In the genomic region with DNA sequence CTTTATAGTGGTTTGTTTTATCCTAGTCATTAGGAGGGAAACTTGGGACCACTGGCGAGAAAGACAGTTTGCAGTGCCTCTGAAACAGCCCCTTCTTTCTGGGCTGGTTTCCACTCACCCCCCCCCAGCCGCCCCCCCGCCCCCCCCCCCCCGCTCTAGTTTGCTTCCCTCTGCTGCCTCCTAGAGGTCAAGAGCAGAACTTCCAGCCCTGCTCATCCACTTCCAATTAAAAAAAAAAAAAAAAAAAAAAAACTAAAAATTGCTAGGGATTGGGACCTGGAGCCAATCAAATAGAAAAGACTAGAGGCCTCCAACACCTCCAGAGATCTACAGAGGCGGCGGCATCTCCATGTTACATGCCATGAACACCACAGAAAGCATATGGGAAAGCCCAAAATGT, we compare ENCODE assay signal across 11 mouse cellular contexts. TPM values are rescaled to one million over a fixed set of nuclear protein-coding genes. Genes with fewer than 3 reads are reported as not detected.
DNase-seq lines count a peak whose midpoint lies in the region; ATAC-seq lines count a peak whose summit lies in the region.
"Had no signal": no experiment of that assay in that cellular context is flagged by ENCODE, and none has a peak within 500 bp of the region (broad histone marks: within the 10 kb centered on the region; RNA-seq: fewer than 3 reads in every experiment).

No protein-coding gene starts in this region.

- 0 out of 2 replicates have a peak, but pooled peaks cover 2% of the 10 kb centered on the region for H3K4me1 ChIP-seq in hindbrain, embryonic 11.5 days (replicated peaks; ENCODE audit: control insufficient read depth, insufficient read depth, low read length)
- H3K4me1 ChIP-seq in hindbrain, embryonic 12.5 days: peaks cover 16% of the 10 kb centered on the region

- no peak overlapping the region for H3K4me3 ChIP-seq in hindbrain, embryonic 11.5 days (ENCODE audit: low read depth, low read length)
- no peak overlapping the region for H3K4me3 ChIP-seq in hindbrain, embryonic 12.5 days
- H3K4me3 ChIP-seq: erythroblast, embryonic 14.5 days; limb, embryonic 12.5 days had no signal

- no peak overlapping the region for H3K4me2 ChIP-seq in hindbrain, embryonic 11.5 days (replicated peaks; ENCODE audit: low read depth, low read length)
- no peak overlapping the region for H3K4me2 ChIP-seq in hindbrain, embryonic 12.5 days (replicated peaks)
- H3K4me2 ChIP-seq: limb, embryonic 12.5 days had no signal

- H3K9ac ChIP-seq in hindbrain, embryonic 11.5 days (ENCODE audit: low read depth, low read length): no peak overlapping the region
- H3K9ac ChIP-seq in hindbrain, embryonic 12.5 days: no peak overlapping the region
- H3K9ac ChIP-seq: limb, embryonic 12.5 days had no signal

- H3K27ac ChIP-seq in hindbrain, embryonic 11.5 days (ENCODE audit: low read depth, low read length): no peak overlapping the region
- H3K27ac ChIP-seq in hindbrain, embryonic 12.5 days: no peak overlapping the region
- H3K27ac ChIP-seq: limb, embryonic 12.5 days had no signal

- WGBS in hindbrain, embryonic 11.5 days: 33% methylated on average over 3 of the region's 6 CpGs
- 36% methylated on average over 3 of the region's 6 CpGs for WGBS in hindbrain, embryonic 12.5 days

- peak; percentile 27 for DNase-seq in hindbrain, embryonic 11.5 days (ENCODE audit: low spot score)
- DNase-seq in lung, postnatal 10 days: peak; percentile 49
- no peak for DNase-seq in lung, postnatal 4 days
- peak; percentile 33 for DNase-seq in adipocyte (ENCODE audit: low spot score)
- no peak for DNase-seq in right cerebral cortex, postnatal 10 days (ENCODE audit: low spot score in 2 of 2)
- DNase-seq: right cerebral cortex, adult 18-20 months had no signal

- no peaks in the 10 kb centered on the region for H3K36me3 ChIP-seq in hindbrain, embryonic 11.5 days (ENCODE audit: control insufficient read depth, insufficient read depth, low read length)
- no peaks in the 10 kb centered on the region for H3K36me3 ChIP-seq in hindbrain, embryonic 12.5 days
- H3K36me3 ChIP-seq: limb, embryonic 12.5 days had no signal

- H3K9me3 ChIP-seq in hindbrain, embryonic 11.5 days (ENCODE audit: control insufficient read depth, low read length): no peaks in the 10 kb centered on the region
- peaks cover 6% of the 10 kb centered on the region; the same call in 1 of the 2 replicates for H3K9me3 ChIP-seq in hindbrain, embryonic 12.5 days (replicated peaks)
- H3K9me3 ChIP-seq: limb, embryonic 12.5 days had no signal

- H3K27me3 ChIP-seq in hindbrain, embryonic 11.5 days (ENCODE audit: control insufficient read depth, insufficient read depth, low read length): peaks cover 14% of the 10 kb centered on the region
- peaks cover 22% of the 10 kb centered on the region for H3K27me3 ChIP-seq in hindbrain, embryonic 12.5 days

- ATAC-seq in hindbrain, embryonic 11.5 days (ENCODE audit: low FRiP score): no peak
- no peak for ATAC-seq in hindbrain, embryonic 12.5 days (ENCODE audit: low FRiP score)
- 0 out of 2 replicates have a peak, but pooled peaks have one; percentile 19 for ATAC-seq in megakaryocyte progenitor cell, adult 5-6 weeks (replicated peaks; ENCODE audit: poor library complexity)
- no peak for ATAC-seq in erythroblast, adult 5-6 weeks (replicated peaks; ENCODE audit: low FRiP score, poor library complexity, severe bottlenecking)

RNA-seq across cellular contexts. Expression of a gene that starts 5.9 kb away (rescaled TPM):
- polyA plus RNA-seq in hindbrain, embryonic 11.5 days (2014; fragmentation: Nextera tagmentation; extraction: Ambion mirVana): 2.7 and 4.6 TPM in 2 replicates
- polyA plus RNA-seq in hindbrain, embryonic 12.5 days (2016; fragmentation: Nextera tagmentation; extraction: Ambion mirVana): 6.0 and 6.5 TPM in 2 replicates
- not detected in 2 replicates for total RNA-seq in megakaryocyte progenitor cell, adult 5-6 weeks (2015)
- total RNA-seq in megakaryocyte progenitor cell, adult 5-6 weeks (2017): not detected in 2 replicates
- not detected in 2 replicates for total RNA-seq in erythroblast, adult 5-6 weeks (2015; ENCODE audit: low replicate concordance)
- total RNA-seq in erythroblast, adult 5-6 weeks (2017; ENCODE audit: low replicate concordance): not detected in 2 replicates
- polyA plus RNA-seq: erythroblast, embryonic 14.5 days had no signal

Comparison
In these comparisons a context has a peak if more than half of its experiments do, and no peak if none do; other contexts are left out.
1. DNase-seq: peak in hindbrain, embryonic 11.5 days (single experiment), lung, postnatal 10 days (single experiment) and adipocyte (single experiment); none in lung, postnatal 4 days (0 of 2) and right cerebral cortex, postnatal 10 days (0 of 2).